ENCODE assay signal across 25 mouse cellular contexts in the genomic region with DNA sequence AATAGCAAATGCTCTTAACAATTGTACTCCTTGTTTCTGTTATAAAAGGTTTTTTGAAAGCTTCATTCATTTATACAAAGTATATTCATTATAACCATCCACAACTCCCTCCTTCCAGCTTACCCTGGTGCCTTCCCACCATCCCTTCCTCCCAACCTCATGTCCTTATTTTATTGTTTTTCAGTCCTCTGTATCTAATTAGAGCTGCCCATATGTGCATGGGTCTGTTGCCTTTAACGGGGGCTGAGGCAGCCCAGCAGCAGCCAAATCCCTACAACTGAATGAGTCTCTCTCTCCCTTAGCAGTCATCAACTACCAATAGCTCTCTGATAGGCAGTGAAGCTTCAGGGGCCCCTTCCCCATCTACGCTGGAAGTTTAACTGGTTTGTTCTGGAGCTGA.
DNase-seq lines count a peak whose midpoint lies in the region; ATAC-seq and TF ChIP-seq lines count a peak whose summit lies in the region.
"Had no signal": no experiment of that assay in that cellular context is flagged by ENCODE, and none has a peak within 500 bp of the region (broad histone marks: within the 10 kb centered on the region; RNA-seq: fewer than 3 reads in every experiment).

No protein-coding gene starts in this region.

- 0 out of 2 replicates have a peak, but pooled peaks have one; percentile 41 for ATAC-seq in limb, embryonic 11.5 days (ENCODE audit: insufficient number of reproducible peaks, low FRiP score, low TSS enrichment, low read depth)
- peak; percentile 70; the same call in 1 of the 2 replicates for ATAC-seq in forebrain, postnatal 0 days
- no peak for ATAC-seq in erythroblast, adult 5-6 weeks (replicated peaks; ENCODE audit: low FRiP score, poor library complexity, severe bottlenecking)
- ATAC-seq: activated CD4-positive, CD25-positive, alpha-beta regulatory T cell, adult 4 months; midbrain, embryonic 15.5 days had no signal

- no peak for TF ChIP-seq CTCF in brain, embryonic 14.5 days (IDR thresholded peaks at IDR 0.05; ENCODE audit: borderline replicate concordance, extremely low read depth, insufficient read depth, insufficient read length)
- no peak for TF ChIP-seq CTCF in forebrain, postnatal 0 days (IDR thresholded peaks at IDR 0.05; ENCODE audit: low read depth)

- H3K4me1 ChIP-seq in limb, embryonic 11.5 days (ENCODE audit: control insufficient read depth, insufficient read depth, low read length), result no peaks in the 10 kb centered on the region
- no peaks in the 10 kb centered on the region for H3K4me1 ChIP-seq in limb, embryonic 10.5 days
- H3K4me1 ChIP-seq in forebrain, postnatal 0 days (ENCODE audit: insufficient read depth), result no peaks in the 10 kb centered on the region
- H3K4me1 ChIP-seq: embryonic facial prominence, embryonic 15.5 days; hindbrain, embryonic 15.5 days; limb, embryonic 15.5 days; midbrain, embryonic 15.5 days; neural tube, embryonic 13.5 days had no signal

- no peaks in the 10 kb centered on the region for H3K36me3 ChIP-seq in limb, embryonic 11.5 days (ENCODE audit: control insufficient read depth, insufficient read depth, low read length)
- H3K36me3 ChIP-seq in limb, embryonic 10.5 days, result no peaks in the 10 kb centered on the region
- no peaks in the 10 kb centered on the region for H3K36me3 ChIP-seq in forebrain, postnatal 0 days (ENCODE audit: insufficient read depth)
- H3K36me3 ChIP-seq: embryonic facial prominence, embryonic 15.5 days; hindbrain, embryonic 15.5 days; limb, embryonic 15.5 days; midbrain, embryonic 15.5 days; neural tube, embryonic 13.5 days had no signal

- H3K27ac ChIP-seq in limb, embryonic 11.5 days (replicated peaks; ENCODE audit: low read depth, low read length), result no peak overlapping the region
- no peak overlapping the region for H3K27ac ChIP-seq in limb, embryonic 10.5 days
- no peak overlapping the region for H3K27ac ChIP-seq in forebrain, postnatal 0 days (ENCODE audit: low read depth, low read length)
- H3K27ac ChIP-seq: embryonic facial prominence, embryonic 15.5 days; hindbrain, embryonic 15.5 days; kidney, postnatal 0 days; limb, embryonic 15.5 days; liver, embryonic 14.5 days; midbrain, embryonic 15.5 days; neural tube, embryonic 13.5 days had no signal

- no peak overlapping the region for H3K9ac ChIP-seq in limb, embryonic 11.5 days (ENCODE audit: low read length)
- H3K9ac ChIP-seq in forebrain, postnatal 0 days, result no peak overlapping the region
- H3K9ac ChIP-seq: embryonic facial prominence, embryonic 15.5 days; hindbrain, embryonic 15.5 days; limb, embryonic 15.5 days; liver, embryonic 14.5 days; lung, embryonic 14.5 days; midbrain, embryonic 15.5 days; neural tube, embryonic 13.5 days had no signal

- WGBS in limb, embryonic 11.5 days, result 47% methylated on average over 2 of the region's 2 CpGs
- 57% methylated on average over 2 of the region's 2 CpGs for WGBS in limb, embryonic 10.5 days
- 50% methylated on average over 2 of the region's 2 CpGs for WGBS in forebrain, postnatal 0 days

- TF ChIP-seq POLR2A in brain, embryonic 14.5 days (IDR thresholded peaks at IDR 0.05; ENCODE audit: borderline replicate concordance, extremely low read depth, insufficient read depth, insufficient read length, poor library complexity, severe bottlenecking), result no peak

- H3K9me3 ChIP-seq in limb, embryonic 11.5 days (ENCODE audit: control insufficient read depth, low read length), result no peaks in the 10 kb centered on the region
- H3K9me3 ChIP-seq in limb, embryonic 10.5 days (replicated peaks), result no peaks in the 10 kb centered on the region
- no peaks in the 10 kb centered on the region for H3K9me3 ChIP-seq in forebrain, postnatal 0 days (ENCODE audit: low read length)
- H3K9me3 ChIP-seq: embryonic facial prominence, embryonic 15.5 days; hindbrain, embryonic 15.5 days; limb, embryonic 15.5 days; midbrain, embryonic 15.5 days; neural tube, embryonic 13.5 days had no signal

- no peak overlapping the region for H3K4me3 ChIP-seq in limb, embryonic 11.5 days (ENCODE audit: low read depth, low read length)
- H3K4me3 ChIP-seq in limb, embryonic 10.5 days, result no peak overlapping the region
- no peak overlapping the region for H3K4me3 ChIP-seq in forebrain, postnatal 0 days (ENCODE audit: low read depth, low read length)
- H3K4me3 ChIP-seq: embryonic facial prominence, embryonic 15.5 days; hindbrain, embryonic 15.5 days; limb, embryonic 15.5 days; midbrain, embryonic 15.5 days; myocyte; neural tube, embryonic 13.5 days had no signal

- H3K27me3 ChIP-seq in limb, embryonic 11.5 days (ENCODE audit: control insufficient read depth, insufficient read depth, low read length), result no peaks in the 10 kb centered on the region
- no peaks in the 10 kb centered on the region for H3K27me3 ChIP-seq in limb, embryonic 10.5 days (ENCODE audit: low read depth, poor library complexity, severe bottlenecking)
- no peaks in the 10 kb centered on the region for H3K27me3 ChIP-seq in forebrain, postnatal 0 days (ENCODE audit: insufficient read depth, low read length)
- H3K27me3 ChIP-seq: embryonic facial prominence, embryonic 15.5 days; hindbrain, embryonic 15.5 days; limb, embryonic 15.5 days; midbrain, embryonic 15.5 days; neural tube, embryonic 13.5 days had no signal

- H3K4me2 ChIP-seq in limb, embryonic 11.5 days (ENCODE audit: low read depth, severe bottlenecking), result no peak overlapping the region
- no peak overlapping the region for H3K4me2 ChIP-seq in forebrain, postnatal 0 days (ENCODE audit: low read depth)
- H3K4me2 ChIP-seq: embryonic facial prominence, embryonic 15.5 days; heart, embryonic 11.5 days; hindbrain, embryonic 15.5 days; limb, embryonic 15.5 days; lung, embryonic 14.5 days; midbrain, embryonic 15.5 days; neural tube, embryonic 13.5 days had no signal

- no peak for DNase-seq in limb, embryonic 11.5 days (ENCODE audit: low spot score)
- no peak for DNase-seq in limb, embryonic 10.5 days (ENCODE audit: low spot score)
- DNase-seq in brain, embryonic 14.5 days (ENCODE audit: low read depth), result peak; percentile 56
- DNase-seq in forebrain, postnatal 0 days, result peak; percentile 18
- DNase-seq in layer of hippocampus, adult 9-11 months, result peak; percentile 78
- DNase-seq in retina, embryonic 14.5 days (ENCODE audit: low spot score), result no peak
- DNase-seq in heart, adult 11 months, result no peak
- DNase-seq: adrenal gland, adult 8-10 months; cerebellum, adult 2 months; kidney, adult 2 months; lung, embryonic 14.5 days; right cerebral cortex, adult 18-20 months; spleen, adult 18-20 months; thymus, postnatal 25 days had no signal

Comparison
In these comparisons a context has a peak if more than half of its experiments do, and no peak if none do; other contexts are left out.
1. DNase-seq: peak in brain, embryonic 14.5 days (single experiment), forebrain, postnatal 0 days (single experiment) and layer of hippocampus, adult 9-11 months (single experiment); none in limb, embryonic 11.5 days (single experiment), limb, embryonic 10.5 days (single experiment), retina, embryonic 14.5 days (single experiment) and heart, adult 11 months (single experiment).